Mouse (Mus musculus): ENCODE results near the gene Spata25.
A peak's percentile ranks its signal among the peaks of the same experiment; 100 is the strongest.
"Not testable (repeated sequence)": the region's sequence is repeated elsewhere in the genome, so short reads cannot be mapped to it uniquely, and the experiment has no call there.

The Spata25 gene

DNA sequence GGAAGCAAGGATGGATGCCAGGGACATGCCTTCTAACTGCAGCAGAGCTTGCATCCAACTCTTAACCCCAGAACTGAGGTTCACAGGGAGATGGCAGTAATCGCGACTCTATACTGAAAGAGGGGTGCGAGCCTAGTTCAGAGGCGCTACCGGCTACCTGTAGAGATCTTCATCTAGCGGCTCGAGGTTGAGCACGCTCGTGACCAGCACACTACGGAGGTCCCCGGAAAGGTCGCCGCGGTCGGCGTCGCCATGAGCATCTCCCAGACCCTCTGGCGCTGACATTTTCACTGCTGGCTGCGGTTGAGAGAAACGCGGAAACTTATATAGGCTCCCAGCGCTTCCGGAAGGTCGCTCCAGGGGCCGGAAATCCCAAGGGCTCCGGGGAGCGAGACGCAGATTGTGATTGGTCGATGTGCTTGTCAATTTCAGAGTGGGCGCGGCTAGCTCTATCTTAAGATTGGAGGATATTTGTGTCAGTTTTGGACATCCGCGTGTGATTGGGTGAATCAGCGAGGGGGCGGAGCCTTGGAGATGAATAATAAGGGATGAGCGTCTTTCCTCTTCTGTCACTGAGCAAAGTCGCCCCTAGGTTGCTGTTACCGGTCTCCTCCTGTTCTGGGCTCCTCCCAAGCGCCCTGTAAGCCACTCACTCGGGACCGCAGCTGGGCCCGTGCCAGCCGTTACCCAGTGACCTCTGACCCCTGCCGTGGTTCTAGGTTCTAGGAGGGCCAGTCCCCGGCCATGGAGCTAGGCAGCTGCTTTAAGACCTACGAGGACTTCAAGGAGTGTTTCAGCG lies 23.6 kb downstream of the Spata25 start, which contains the start of the genes Acot8 and Zswim3:
Gene Acot8, minus strand, starts transcription at position 350 of the 799 bp plus-strand sequence.
Gene Zswim3, plus strand, starts transcription at position 566 of the 799 bp plus-strand sequence.
- DNase-seq (ENCODE audit: low spot score), result peak; percentile 100

DNA sequence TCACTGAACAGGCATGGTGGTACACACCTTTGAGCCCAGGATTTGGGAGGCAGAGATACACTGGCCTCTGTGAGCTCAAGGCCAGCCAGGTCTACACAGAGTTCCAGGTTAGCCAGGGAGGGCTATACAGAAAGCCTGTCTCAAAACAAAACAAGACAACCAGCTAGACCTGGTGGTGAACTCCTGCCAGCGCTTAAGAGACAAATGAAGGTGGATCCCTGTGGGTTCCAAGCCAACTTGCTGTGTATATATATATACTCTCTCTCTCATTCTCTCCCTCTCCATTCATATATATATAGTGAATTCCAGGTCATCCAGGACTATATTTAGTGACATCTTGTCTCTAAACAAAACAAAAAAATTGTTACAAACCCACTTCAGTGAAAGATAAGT lies 24.4 kb downstream of the Spata25 start:
- DNase-seq (ENCODE audit: low spot score), result no peak

DNA sequence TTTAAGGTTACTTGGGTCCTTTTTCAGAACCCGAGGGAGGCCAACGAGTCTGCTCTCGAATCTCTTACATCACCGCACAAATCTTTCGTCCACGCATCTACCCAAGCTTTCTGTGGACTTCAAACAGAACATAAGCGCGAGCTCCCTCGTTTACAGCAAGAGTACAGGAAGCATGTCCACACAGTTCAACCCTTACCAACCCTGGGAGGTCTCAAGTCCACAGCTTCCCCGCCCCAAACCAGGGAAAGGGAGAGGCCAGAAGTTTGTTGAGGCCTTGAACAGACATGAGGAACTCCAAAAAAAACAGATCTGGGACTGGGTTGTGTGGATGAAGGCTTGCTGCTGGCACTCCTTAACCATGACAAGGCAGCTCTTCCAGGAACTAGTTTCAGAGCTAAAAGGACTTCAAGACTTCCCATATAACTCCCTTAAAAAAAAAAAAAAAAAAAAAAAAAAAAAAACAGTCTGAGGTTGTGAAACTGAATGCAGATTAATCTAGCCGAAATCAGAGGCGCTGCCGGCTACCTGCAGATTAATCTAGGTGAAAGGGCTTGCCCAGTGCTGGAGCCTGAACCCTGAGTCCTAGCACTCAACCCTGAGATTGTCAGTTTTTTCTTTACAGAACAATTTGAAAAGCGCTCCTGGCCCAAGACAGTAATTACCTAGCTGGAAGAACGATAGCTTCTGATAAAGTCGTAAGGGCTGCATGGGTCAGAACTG lies 25.0 kb downstream of the Spata25 start:
- DNase-seq (ENCODE audit: low spot score), result no peak

DNA sequence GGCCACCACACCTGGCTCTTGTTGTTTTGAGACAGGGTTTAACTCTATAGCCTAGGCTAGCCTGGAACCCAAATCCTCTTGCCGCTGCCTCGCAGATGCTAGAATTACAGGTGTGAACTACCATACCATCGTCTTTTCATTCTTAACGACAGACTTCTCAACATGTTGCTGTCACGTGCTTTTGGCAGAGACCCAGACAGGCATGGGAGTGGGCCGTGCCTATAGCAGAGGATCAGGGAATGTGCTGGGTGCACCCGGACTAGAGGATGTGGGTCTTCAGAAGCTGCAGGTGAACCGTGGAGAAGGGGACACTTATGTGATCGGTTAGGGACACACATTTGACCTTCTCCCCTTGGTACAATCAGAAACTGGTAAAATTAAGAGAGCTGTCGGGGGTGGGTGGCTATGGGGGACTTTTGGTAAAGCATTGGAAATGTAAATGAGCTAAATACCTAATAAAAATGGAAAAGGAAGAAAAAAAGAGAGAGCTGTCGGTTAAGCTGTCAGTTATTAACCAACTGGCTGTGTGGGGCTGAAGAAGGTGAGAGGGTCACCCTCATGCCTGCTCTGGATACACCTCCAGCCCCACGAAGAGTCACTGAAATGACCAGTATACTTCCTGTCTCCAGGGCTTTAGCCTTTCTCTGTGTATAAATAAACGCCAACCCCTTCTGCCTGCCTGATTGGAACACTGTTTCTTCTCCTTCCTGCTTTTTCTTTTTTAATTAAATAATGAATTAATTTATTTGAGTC lies 27.9 kb downstream of the Spata25 start:
- no peak for DNase-seq (ENCODE audit: low spot score)

DNA sequence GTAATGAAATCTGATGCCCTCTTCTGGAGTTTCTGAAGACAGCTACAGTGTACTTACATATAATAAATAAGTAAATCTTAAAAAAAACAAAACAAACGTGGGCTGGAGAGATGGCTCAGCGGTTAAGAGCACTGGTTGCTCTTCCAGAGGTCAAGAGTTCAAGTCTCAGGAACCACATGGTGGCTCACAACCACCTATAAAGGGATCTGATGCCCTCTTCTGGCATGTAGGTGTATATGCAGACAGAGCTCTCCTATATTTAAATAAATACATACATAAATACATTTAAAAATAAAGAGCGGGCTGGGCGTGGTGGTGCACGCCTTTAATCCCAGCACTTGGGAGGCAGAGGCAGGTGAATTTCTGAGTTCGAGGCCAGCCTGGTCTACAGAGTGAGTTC lies 29.8 kb downstream of the Spata25 start:
- DNase-seq (ENCODE audit: low spot score), result not testable (repeated sequence)

DNA sequence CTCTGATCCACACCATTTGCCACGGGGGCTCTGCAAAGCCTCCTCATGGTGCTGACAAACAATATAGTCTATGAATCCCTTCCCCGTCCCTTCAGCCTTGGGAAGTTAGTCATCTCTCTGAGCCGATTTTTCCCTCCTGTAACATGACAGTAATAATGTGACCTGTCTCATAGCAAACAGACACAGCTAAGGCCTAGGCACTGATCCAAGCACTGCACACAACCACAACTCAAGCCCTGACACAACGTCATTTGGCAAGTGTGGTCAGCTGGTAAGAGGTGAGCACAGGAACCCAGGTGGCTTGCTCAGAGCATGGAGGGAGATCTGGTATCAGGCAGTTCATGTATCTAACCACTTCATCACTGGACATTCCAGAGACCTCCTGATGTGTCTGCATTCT lies 32.5 kb downstream of the Spata25 start:
- no peak for DNase-seq (ENCODE audit: low spot score)

DNA sequence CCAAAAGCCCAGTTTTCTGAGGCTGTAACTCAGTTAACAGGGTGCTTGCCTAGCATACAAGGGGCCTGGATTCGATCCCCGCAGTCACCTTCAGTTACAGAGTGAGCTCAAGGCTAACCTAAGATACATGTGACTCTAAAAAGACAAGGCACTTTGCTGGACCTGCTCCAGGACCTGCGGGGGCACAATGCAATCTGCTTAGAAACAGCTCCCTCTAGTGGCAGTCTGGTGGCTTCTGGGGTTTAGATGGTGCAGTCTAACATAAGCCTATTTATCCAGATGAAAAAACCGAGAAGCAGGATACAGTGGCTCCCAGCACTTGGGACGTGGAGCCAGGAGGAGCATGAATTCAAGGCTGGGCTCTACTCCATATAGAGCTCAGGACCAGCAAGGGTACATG lies 34.0 kb downstream of the Spata25 start:
- peak; percentile 79 for DNase-seq (ENCODE audit: low spot score)

DNA sequence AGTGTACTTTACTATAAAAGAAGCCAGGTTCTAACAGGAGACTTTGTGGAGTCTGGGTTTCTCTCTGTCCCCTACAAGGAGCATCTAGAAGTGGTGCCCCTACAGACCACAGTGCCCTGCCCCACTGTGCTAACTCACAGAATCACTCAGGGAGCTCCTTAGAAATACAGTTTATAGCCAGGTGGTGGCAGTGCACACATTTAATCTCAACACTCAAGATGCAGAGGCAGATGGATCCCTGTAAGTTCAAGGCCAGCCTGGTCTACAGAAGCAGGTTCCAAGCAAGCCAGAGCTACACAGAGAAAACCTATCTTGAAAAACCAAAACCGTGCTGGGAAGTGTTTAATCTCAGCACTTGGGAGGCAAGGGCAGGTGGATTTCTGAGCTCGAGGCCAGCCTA lies 34.6 kb downstream of the Spata25 start:
- DNase-seq (ENCODE audit: low spot score), result no peak

DNA sequence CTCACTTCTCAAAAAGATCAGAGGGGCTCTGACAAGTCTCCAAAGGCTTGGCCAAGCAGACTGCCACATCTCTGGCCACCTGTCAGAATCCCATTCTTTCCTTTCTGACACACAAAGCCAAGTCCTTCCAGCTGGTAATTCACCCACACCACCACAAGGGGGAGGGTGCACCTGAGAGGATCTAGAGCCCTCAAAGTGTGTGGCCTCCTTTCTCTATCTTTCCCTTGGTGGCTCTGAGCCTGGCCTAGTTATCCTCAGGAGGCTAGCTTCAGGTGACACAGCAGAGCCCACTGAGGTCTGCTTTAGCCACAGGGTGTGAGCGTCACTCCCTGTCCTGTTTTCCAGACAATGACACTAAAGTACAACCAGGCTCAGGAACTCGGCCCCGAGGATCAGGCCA lies 35.1 kb downstream of the Spata25 start:
- DNase-seq (ENCODE audit: low spot score), result no peak

DNA sequence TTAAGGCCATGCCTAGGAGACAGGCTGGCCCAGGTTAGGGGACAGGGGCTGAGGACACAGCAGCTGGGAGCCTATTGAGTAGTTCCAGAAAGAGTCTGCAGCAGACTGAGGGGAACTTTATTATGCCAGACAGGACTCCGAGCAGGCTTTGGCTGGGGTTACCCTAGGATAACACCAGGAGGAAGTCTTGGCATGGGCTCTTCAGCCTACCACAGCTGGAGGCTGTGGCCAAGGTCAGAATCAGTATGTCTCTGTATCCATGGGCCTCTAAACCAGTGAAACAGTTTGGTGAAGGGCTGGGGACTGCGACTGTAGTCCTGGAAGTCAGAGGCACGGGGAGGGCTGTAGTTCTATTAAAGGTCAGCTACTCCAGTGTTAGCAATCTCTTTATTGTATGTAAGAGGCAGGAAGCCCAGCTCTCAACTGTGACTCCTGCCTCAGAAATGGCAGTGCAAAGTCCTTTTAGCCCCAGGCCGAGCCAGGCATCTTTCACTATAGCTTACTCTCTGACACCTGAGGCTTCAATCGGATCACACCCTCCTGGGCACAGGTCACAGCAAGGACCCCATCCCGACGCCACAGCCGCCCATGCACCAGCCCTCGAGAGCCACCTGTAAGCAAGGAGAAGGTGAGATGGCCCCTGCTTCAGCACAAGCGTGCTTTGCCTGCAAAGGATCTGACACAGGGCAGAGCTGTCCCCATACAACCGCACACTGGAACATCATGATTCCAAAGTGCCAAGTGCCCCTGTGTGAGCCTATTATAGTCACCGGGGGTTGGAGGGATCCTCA lies 35.7 kb downstream of the Spata25 start:
- DNase-seq (ENCODE audit: low spot score), result no peak

DNA sequence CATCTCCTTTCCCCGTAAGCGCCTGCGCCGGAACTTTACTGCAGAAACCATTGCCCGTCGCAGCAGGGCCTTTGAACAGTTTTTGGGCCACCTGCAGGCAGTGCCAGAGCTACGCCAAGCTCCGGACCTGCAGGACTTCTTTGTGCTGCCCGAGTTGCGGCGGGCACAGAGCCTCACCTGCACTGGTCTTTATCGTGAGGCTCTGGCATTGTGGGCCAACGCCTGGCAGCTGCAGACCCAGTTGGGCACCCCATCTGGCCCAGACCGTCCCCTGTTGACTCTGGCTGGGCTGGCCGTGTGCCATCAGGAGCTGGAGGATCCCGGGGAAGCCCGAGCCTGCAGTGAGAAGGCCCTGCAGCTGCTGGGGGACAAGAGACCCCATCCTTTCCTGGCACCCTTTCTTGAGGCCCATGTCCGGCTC lies 36.5 kb downstream of the Spata25 start:
- DNase-seq (ENCODE audit: low spot score), result no peak

DNA sequence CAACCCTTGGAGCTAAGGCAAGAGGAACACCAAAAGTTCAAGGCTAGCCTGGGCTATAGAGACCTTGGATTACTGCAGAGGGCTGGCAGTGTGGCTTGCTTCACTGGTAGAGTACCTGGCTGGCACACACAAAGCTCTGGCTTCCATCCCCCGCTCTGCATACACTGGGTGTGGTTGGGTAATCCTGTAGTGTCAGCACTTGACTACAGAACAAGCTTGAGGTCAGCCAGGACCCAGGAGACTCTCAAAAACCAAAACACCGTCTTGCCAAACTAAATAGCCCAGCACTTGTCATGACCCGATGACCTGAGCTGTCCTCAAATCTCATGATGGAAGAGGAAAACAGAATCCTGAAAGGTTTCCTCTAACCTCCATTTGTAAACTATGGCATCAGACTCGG lies 37.9 kb downstream of the Spata25 start:
- no peak for DNase-seq (ENCODE audit: low spot score)

DNA sequence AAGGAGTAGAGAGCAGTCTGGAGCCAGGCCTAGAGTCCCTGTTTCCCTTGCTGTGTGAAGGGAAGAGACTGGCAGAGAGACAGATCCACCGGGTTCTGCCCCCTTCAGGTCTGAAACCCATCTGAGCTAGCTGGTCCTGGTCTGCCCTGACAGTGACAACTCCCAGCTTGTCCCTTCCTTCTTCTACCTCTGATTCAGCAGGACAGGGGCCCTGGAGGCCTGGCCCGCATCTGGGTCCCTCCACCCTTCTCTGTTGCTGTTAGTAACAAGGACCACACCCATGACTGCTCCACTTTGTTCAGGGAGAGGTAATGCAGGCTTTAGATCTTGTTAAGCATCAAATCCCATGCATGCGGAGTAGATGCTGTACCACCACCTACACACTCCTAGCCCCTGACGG lies 39.9 kb downstream of the Spata25 start:
- DNase-seq (ENCODE audit: low spot score), result no peak

DNA sequence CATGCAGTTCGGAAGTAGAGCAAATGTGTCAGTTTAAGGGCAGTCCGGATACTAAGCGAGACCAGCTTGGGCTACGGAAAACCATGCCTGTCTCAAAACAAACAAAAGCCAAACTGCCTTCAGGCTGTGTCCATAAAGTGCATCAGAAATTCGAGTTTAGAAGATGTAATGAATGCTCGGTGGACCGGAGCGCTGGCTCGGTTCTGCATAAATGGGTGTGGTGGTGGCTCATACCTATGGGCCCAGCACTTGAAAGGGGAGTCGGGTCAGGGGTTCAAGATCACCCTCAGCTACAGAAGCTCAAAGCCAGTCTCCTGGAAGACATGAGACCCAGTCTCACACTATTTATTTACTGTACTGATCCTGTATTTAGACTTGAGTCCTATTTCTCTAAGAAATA lies 40.6 kb downstream of the Spata25 start:
- no peak for DNase-seq (ENCODE audit: low spot score)

DNA sequence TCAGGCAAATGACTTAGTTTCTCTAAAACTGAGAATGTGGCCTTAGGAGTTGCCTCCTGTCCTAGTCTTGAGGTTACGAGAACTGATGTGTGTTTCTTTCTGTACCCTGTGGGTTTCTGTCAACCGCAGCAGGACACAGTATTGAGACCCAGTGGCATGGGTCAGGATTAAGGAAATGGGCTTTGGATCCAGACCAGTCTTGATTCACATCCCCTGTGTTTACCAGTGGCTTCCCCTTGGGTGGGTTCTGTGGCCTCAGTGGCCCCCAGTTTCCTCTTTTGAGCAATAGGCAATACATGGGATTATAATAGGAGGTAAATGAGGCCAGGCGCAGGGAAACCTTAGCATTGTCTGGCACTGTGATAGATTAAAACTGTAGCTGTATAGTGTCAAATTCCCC lies 41.3 kb downstream of the Spata25 start:
- DNase-seq (ENCODE audit: low spot score), result no peak

DNA sequence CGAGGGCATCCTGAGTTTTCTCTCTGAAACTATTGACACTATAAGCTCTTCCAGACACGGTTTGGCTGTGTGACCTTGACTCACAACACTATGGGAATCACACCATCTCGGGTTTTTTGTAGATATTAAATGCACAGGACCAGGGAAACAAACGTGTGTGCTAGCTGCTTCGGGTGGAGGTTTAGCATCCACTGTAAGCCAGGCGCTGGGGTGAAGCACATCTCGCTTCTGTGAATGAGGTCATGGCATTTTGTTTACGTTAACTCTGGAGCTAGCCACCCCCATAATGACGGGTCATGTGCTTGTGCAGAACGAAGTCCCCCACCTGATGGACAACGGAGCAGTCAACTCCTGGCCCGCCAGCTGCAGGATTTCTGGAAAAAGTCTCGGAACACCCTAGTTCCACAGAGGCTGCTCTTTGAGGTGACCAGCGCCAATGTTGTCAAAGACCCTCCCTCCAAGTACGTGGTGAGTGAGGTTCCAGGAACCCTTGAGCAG lies 41.9 kb downstream of the Spata25 start:
- DNase-seq (ENCODE audit: low spot score), result no peak

DNA sequence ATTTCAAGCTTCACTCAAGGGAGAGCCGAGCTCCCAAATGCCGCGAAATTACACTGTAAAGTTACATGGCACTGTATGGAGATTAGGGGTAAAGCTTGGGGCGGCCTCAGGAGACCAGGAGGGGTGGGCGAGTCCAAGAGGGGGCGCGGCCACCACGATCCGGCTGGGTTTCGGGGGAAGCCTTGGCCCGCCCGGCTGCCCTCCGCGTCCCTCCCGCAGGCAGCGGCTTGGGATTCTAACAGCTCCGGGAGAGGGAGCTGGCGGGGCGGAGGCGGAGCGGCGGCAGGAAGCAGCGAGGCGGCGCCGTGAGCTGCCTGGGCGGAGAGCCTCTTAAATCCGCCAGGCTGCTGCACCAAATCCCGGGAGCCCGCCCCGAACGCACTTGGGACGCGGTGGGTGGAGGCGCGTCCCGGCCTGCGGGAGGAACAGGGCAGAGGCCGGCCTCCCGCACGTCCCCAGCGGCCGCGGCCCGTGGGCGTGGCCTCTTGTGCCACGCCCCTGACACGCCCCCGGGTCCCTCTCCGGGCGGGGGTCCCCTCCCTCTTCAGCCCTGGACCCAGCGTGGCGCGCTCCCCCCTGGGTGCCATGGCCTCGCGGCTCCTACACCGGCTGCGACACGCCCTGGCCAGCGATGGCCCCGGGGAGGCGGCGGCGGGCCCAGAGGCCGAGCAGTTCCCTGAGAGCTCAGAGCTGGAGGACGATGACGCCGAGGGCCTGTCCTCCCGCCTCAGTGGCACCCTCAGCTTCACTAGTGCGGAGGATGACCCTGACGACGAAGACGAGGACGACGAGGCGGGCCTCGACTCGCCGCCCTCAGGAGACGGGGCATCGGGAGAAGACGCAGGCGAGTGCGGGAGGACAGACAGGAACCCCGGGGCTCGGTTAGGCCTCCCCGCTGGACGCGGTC lies 42.6 kb downstream of the Spata25 start, which contains the start of gene Snx21:
Gene Snx21, plus strand, starts transcription at position 343 of the 907 bp plus-strand sequence.
- no peak for DNase-seq (ENCODE audit: low spot score)

DNA sequence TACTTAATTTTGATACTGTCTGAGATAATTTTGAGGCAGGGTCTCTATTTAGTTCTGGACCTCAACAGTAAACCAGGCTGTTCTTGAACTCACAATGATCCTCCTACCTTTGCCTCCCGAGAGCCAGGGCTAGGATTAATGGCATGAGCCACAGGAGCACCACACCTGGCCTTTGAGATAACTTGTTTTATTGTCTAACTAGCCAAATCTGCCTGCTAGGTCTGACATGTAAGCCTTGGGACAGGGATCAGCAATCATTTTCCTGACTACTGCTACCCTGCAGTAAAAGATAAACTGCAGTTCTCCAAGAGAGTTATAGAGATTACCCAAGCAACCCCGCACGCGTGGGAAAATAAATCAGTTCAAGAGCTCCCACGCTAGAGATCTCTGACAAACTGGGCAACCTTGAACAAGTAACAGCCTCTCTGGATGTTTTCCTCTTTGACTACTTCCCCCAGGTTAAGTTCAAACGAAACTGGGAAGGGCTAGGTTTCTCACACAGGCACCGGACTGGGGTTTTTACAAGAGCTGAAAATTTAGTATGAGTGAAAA lies 43.4 kb downstream of the Spata25 start:
- DNase-seq (ENCODE audit: low spot score), result no peak

DNA sequence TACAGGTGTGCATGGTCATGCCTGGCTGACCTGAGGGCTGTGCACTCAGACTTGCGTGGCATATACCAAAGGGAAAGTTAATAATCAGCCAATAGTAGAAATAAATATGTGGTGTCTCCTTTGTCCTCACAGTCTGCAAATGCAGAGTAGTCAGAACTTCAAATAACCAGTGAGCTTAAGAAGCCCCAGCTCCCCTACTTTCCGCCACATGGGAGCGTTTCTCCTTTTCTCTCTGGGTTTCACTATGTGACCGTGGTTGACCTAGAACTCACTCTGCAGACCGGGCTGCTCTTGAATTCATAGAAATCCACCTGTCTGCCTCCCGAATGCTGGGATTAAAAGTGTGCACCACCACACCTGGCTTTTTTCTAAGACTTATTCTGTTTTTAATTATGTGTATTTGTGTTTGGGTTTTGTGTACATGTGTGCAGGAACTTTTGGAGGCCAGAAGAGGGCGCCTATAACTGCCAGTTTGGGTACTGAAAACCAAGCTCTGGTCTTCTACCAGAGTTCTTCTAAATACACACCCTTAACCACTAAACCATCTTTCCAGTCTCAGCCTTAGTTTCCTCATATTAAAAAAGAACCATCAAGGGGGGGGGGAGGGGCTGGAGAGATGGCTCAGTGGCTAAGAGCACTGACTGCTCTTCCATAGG lies 44.3 kb downstream of the Spata25 start:
- DNase-seq (ENCODE audit: low spot score), result no peak

DNA sequence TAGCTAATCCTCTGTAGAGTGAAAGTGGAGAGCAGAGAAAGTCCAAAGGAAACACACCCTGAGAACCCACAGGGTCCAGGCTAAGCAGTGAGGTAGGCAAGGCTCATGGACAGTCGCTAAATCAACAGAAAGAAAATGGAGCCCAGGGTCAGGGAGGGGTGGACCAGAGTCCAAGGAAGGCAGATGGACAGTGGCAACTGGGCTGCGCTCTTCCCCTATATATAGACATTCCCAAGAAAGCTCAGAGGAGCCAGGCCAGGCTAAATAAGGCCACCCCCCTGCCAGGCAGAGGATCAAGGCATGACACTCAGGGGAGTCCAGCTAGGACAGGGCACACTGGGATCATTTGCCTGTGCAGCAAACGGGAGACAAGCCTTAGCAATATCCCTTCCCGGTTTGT lies 46.5 kb downstream of the Spata25 start:
- no peak for DNase-seq (ENCODE audit: low spot score)
